24 mouse cellular contexts compared by ENCODE assay signal in genomic region chr6:22418279-22418678, GRCm38 (mm10).
DNase-seq lines count a peak whose midpoint lies in the region; ATAC-seq and TF ChIP-seq lines count a peak whose summit lies in the region.
"Had no signal": no experiment of that assay in that cellular context is flagged by ENCODE, and none has a peak within 500 bp of the region (broad histone marks: within the 10 kb centered on the region; RNA-seq: fewer than 3 reads in every experiment).

No protein-coding gene starts in this region.

- WGBS in lung, adult 2 months = 65% methylated on average over 4 of the region's 4 CpGs

- no peak for TF ChIP-seq CTCF in CH12.LX (conservative IDR thresholded peaks at IDR 0.05 in 1 of 2, IDR thresholded peaks at IDR 0.05 in 1 of 2; ENCODE audit: low read depth in 2 of 2, low read length in 2 of 2)
- TF ChIP-seq CTCF in ES-Bruce4 (IDR thresholded peaks at IDR 0.05; ENCODE audit: low read depth, low read length) = no peak
- TF ChIP-seq CTCF in lung, adult 2 months (IDR thresholded peaks at IDR 0.05; ENCODE audit: insufficient read depth, low read length) = no peak

- in situ Hi-C loops in CH12.LX (cut with MboI; ENCODE audit: low pct_ligation_motif_present, low pct_unique_long_range_greater_than_20kb, low sequenced_read_pairs) = no loop called here

- no peak overlapping the region for H3K27ac ChIP-seq in CH12.LX (ENCODE audit: insufficient read depth, low read depth)
- 0 out of 2 replicates have a peak overlapping the region, but pooled peaks have one; percentile 41 for H3K27ac ChIP-seq in ES-Bruce4 (ENCODE audit: insufficient read depth, low read length)

- no peak overlapping the region for H3K4me3 ChIP-seq in CH12.LX (replicated peaks in 1 of 3; ENCODE audit: low read depth in 2 of 3, low read length in 2 of 3, poor library complexity in 1 of 3)
- H3K4me3 ChIP-seq in ES-Bruce4 (ENCODE audit: low read depth, low read length) = no peak overlapping the region
- no peak overlapping the region for H3K4me3 ChIP-seq in lung, adult 2 months (replicated peaks; ENCODE audit: extremely low read depth, low read depth, low read length)

- no peaks in the 10 kb centered on the region for H3K36me3 ChIP-seq in CH12.LX (replicated peaks in 1 of 2; ENCODE audit: control insufficient read depth in 1 of 2, insufficient read depth in 1 of 2, low read length in 1 of 2)
- H3K36me3 ChIP-seq in ES-Bruce4 (ENCODE audit: control insufficient read depth, insufficient read depth, low read length, poor library complexity, severe bottlenecking) = no peaks in the 10 kb centered on the region
- H3K36me3 ChIP-seq: G1E had no signal

- no peak overlapping the region for H3K4me2 ChIP-seq in CH12.LX (ENCODE audit: insufficient read depth, low read depth, poor library complexity, severe bottlenecking)

- dilution Hi-C loops in CH12.LX (cut with MboI; ENCODE audit: extremely low pct_ligation_motif_present, extremely low pct_unique_long_range_greater_than_20kb, low sequenced_read_pairs) = no loop called here

- no peak for DNase-seq in CH12.LX (ENCODE audit: extremely low read depth)
- DNase-seq in frontal cortex, adult 2 months (ENCODE audit: extremely low spot score in 1 of 2, low spot score in 1 of 2) = no peak
- DNase-seq in c-Kit-positive CD71-positive TER-119-positive erythroid progenitor cells, embryonic 14.5 days (ENCODE audit: low spot score) = no peak
- no peak for DNase-seq in kidney, adult 11 months
- DNase-seq in lung, adult 2 months = no peak
- DNase-seq: adrenal gland, adult 2 months; adrenal gland, adult 8-10 months; adrenal gland, postnatal 10 days; adrenal gland, postnatal 14 days; adrenal gland, postnatal 25 days; adrenal gland, postnatal 36 days; B cell, adult 2 months; cerebellum, adult 11 months; cerebellum, adult 11-12 months; cerebellum, adult 18-20 months; cerebellum, adult 2 months; cerebellum, adult 8-10 months had no signal

- H3K27me3 ChIP-seq in CH12.LX (replicated peaks) = no peaks in the 10 kb centered on the region
- H3K27me3 ChIP-seq in ES-Bruce4 (ENCODE audit: control insufficient read depth, insufficient read depth, low read length, poor library complexity, severe bottlenecking) = no peaks in the 10 kb centered on the region
- H3K27me3 ChIP-seq: Patski had no signal

- peaks cover 2% of the 10 kb centered on the region for H3K9me3 ChIP-seq in CH12.LX (replicated peaks; ENCODE audit: low read length)
- 0 out of 2 replicates have a peak, but pooled peaks cover 6% of the 10 kb centered on the region for H3K9me3 ChIP-seq in ES-Bruce4 (replicated peaks; ENCODE audit: control insufficient read depth, insufficient read depth, low read length, poor library complexity, severe bottlenecking)
- H3K9me3 ChIP-seq: G1E had no signal

- peak; percentile 53 for ATAC-seq in granulocyte monocyte progenitor cell, adult 5-6 weeks (replicated peaks; ENCODE audit: poor library complexity, severe bottlenecking)
- 0 out of 2 replicates have a peak, but pooled peaks have one; percentile 29 for ATAC-seq in megakaryocyte progenitor cell, adult 5-6 weeks (replicated peaks; ENCODE audit: poor library complexity)
- ATAC-seq: activated CD4-positive, CD25-positive, alpha-beta regulatory T cell, adult 4 months; CD4-positive, CD25-positive, alpha-beta regulatory T cell, adult 4 months; Patski had no signal

- TF ChIP-seq POLR2A in CH12.LX (IDR thresholded peaks at IDR 0.05; ENCODE audit: low read depth, low read length) = no peak
- TF ChIP-seq POLR2A in ES-Bruce4 (IDR thresholded peaks at IDR 0.05; ENCODE audit: insufficient read depth, low read length) = no peak
- TF ChIP-seq POLR2A in lung, adult 2 months (IDR thresholded peaks at IDR 0.05; ENCODE audit: borderline replicate concordance, extremely low read depth, low read depth, low read length) = no peak

- H3K4me1 ChIP-seq in CH12.LX (ENCODE audit: control insufficient read depth in 1 of 2, insufficient read depth in 2 of 2) (peaks cover 0 to 14% of the 10 kb centered on the region in 2 experiments; a peak in 3 of 4 replicates), ES-Bruce4 (ENCODE audit: control insufficient read depth, insufficient read depth, low read length) (peaks cover 1% of the 10 kb centered on the region)
- no peaks in the 10 kb centered on the region for H3K4me1 ChIP-seq in lung, adult 2 months (ENCODE audit: control insufficient read depth, insufficient read depth, low read length)

- no peak for TF ChIP-seq EP300 in CH12.LX (IDR thresholded peaks at IDR 0.05; ENCODE audit: low read length)
- TF ChIP-seq EP300 in ES-Bruce4 (IDR thresholded peaks at IDR 0.05; ENCODE audit: insufficient read depth, low read depth, low read length) = no peak

- no peaks in the 10 kb centered on the region for H3K79me2 ChIP-seq in CH12.LX (replicated peaks; ENCODE audit: control insufficient read depth, extremely low read depth, insufficient read depth, poor library complexity, severe bottlenecking)

- TF ChIP-seq RAD21 in CH12.LX (IDR thresholded peaks at IDR 0.05; ENCODE audit: low read depth, low read length) = no peak

- H3K9ac ChIP-seq in CH12.LX (ENCODE audit: insufficient read depth, low read depth) (no peak overlapping the region), ES-Bruce4 (ENCODE audit: low read depth, poor library complexity, severe bottlenecking) (no peak overlapping the region)

TF ChIP-seq in CH12.LX, 34 proteins besides CTCF, POLR2A, EP300 and RAD21:
- no peak for TF ChIP-seq SMC3 (IDR thresholded peaks at IDR 0.05; ENCODE audit: low read depth, low read length)
- no peak for TF ChIP-seq JUN (IDR thresholded peaks at IDR 0.05; ENCODE audit: insufficient read depth, low read depth, low read length)
- no peak for TF ChIP-seq MAZ (IDR thresholded peaks at IDR 0.05; ENCODE audit: low read depth, low read length)
- no peak for TF ChIP-seq SIN3A (IDR thresholded peaks at IDR 0.05; ENCODE audit: low read length)
- TF ChIP-seq MXI1 (IDR thresholded peaks at IDR 0.05; ENCODE audit: low read depth, low read length) = peak; percentile 52
- no peak for TF ChIP-seq E2F4 (IDR thresholded peaks at IDR 0.05; ENCODE audit: insufficient replicate concordance, low read depth, low read length)
- no peak for TF ChIP-seq GABPA (IDR thresholded peaks at IDR 0.05; ENCODE audit: insufficient replicate concordance, low read depth, low read length)
- 0 out of 2 replicates have a peak, but pooled peaks have one; percentile 15 for TF ChIP-seq NELFE (IDR thresholded peaks at IDR 0.05; ENCODE audit: low read depth, low read length)
- 0 out of 2 replicates have a peak, but pooled peaks have one; percentile 26 for TF ChIP-seq MAFK (IDR thresholded peaks at IDR 0.05; ENCODE audit: insufficient replicate concordance, low read length)
- no peak for TF ChIP-seq MYC (IDR thresholded peaks at IDR 0.05; ENCODE audit: low read depth, low read length)
- peak; percentile 37; the same call in 1 of the 2 replicates for TF ChIP-seq CHD2 (IDR thresholded peaks at IDR 0.05; ENCODE audit: low read length)
- no peak for TF ChIP-seq MEF2A (IDR thresholded peaks at IDR 0.05; ENCODE audit: borderline replicate concordance, low read depth, low read length)
- TF ChIP-seq ZC3H11A (IDR thresholded peaks at IDR 0.05; ENCODE audit: low read depth, low read length) = no peak
- TF ChIP-seq HCFC1 (IDR thresholded peaks at IDR 0.05; ENCODE audit: low read depth, low read length) = no peak
- TF ChIP-seq ZKSCAN1 (IDR thresholded peaks at IDR 0.05; ENCODE audit: borderline replicate concordance, low read depth, low read length) = no peak
- no peak for TF ChIP-seq TBP (conservative IDR thresholded peaks at IDR 0.05; ENCODE audit: low read depth, low read length)
- TF ChIP-seq POLR2AphosphoS2 (IDR thresholded peaks at IDR 0.05; ENCODE audit: low read depth, low read length) = no peak
- TF ChIP-seq PAX5 (IDR thresholded peaks at IDR 0.05; ENCODE audit: low read length) = no peak
- TF ChIP-seq UBTF (IDR thresholded peaks at IDR 0.05; ENCODE audit: low read depth, low read length) = no peak
- TF ChIP-seq MAX (IDR thresholded peaks at IDR 0.05; ENCODE audit: low read length) = 0 out of 2 replicates have a peak, but pooled peaks have one; percentile 10
- TF ChIP-seq ETS1 (conservative IDR thresholded peaks at IDR 0.05; ENCODE audit: low read depth, low read length) = no peak
- no peak for TF ChIP-seq USF2 (conservative IDR thresholded peaks at IDR 0.05; ENCODE audit: low read depth, low read length)
- no peak for TF ChIP-seq ZNF384 (IDR thresholded peaks at IDR 0.05; ENCODE audit: low read depth, low read length)
- 0 out of 2 replicates have a peak, but pooled peaks have one; percentile 21 for TF ChIP-seq RCOR1 (conservative IDR thresholded peaks at IDR 0.05; ENCODE audit: low read depth, low read length)
- TF ChIP-seq JUND (conservative IDR thresholded peaks at IDR 0.05; ENCODE audit: low read depth, low read length) = no peak
